Mouse (Mus musculus) lung, postnatal 25 days (tissue): Measurements from ENCODE around the gene Zfp536.
"Not testable (repeated sequence)": the region's sequence is repeated elsewhere in the genome, so short reads cannot be mapped to it uniquely, and the experiment has no call there.

Source experiments
- DNase-seq: peaks from one replicate; pipeline ENCODE4 v3.0.0; 2022; ENCODE audit warnings: low spot score

Gene Zfp536

DNA sequence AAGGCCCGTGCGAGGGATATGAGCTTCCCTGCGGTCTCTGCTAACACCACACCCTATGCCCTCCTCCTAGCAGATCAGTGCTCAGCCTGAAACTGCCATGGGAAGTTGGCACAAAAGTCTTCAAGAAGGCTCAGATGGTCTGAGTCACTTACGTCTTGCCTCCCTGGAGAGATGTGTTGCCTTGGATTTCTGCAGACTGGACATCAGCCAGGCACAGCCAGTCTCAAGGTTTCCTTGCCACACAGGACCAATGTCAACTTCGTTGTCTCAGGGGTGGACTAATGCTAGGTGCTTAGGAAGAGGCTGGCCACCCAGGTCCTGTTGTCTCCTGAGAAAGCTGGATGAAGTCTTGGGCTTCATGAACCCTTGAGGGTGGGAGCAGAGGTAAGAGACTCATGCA lies 14.6 kb downstream of the Zfp536 start:
- DNase-seq, result no peak

DNA sequence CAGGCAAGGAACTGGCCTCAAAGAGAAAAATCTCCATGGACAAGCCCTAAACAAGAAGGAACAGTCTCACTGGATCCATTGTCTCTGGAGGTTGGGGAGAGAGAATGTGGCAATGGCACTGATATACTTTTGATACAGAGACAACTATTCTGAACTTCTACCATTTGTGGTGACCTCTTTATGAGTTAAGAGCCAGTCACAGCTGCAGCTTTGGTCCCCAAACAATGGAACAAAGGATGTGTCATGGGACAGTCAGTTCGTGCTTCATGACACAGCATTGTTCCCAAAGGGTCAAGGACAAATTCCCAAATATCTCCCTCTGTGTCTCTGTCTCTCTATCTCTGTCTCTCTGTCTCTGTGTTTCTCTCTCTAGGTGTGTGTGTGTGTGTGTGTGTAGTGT lies 20.4 kb downstream of the Zfp536 start:
- no peak for DNase-seq

DNA sequence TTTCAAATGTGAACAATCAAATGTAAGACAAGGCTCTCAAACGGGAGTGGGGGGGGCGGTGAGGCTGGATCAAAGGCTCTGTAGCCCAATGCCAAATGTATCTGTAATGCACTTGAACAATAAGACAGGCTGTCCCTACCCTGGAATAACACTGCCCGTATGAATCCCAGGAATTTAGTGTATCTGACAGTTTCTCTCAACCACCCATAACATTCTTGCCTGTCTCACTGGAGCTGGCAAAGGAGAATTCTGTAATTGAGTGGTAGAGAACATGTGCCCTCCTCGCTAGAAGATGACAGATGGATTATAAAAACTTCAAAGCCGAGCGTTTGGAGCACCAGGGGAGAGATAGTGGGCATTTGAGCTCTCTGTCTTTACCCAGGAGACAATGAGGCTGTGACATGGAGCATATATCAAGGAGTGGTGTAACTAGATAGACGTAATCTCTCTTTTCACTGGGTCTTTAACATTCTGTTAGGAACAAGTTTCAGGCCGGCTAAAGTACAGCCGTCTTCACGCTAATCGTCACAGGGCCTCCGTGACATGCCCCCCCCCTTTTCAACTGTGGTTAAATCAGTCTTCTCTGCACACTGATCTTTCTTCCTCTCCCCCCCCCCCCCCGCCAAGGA lies 27.2 kb downstream of the Zfp536 start:
- no peak for DNase-seq

DNA sequence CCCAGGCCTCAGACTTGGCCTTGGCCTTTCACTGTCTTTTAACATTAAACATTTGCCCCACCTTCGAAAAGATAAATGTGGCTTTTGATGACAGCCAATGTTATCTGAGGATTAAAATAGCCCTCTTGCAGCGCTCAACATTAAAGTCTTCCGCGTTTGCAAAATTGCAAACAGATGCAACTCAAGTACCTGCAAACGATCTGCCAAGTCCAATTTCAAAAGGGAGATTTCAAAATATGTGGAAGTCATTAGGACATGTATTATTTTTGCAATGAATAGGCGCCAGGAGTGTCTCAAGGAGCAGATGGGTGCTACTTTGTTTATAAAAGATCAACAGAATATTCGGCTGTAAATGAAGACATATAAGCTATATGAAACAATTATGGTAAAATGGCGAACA lies 30.1 kb downstream of the Zfp536 start:
- DNase-seq, result no peak

DNA sequence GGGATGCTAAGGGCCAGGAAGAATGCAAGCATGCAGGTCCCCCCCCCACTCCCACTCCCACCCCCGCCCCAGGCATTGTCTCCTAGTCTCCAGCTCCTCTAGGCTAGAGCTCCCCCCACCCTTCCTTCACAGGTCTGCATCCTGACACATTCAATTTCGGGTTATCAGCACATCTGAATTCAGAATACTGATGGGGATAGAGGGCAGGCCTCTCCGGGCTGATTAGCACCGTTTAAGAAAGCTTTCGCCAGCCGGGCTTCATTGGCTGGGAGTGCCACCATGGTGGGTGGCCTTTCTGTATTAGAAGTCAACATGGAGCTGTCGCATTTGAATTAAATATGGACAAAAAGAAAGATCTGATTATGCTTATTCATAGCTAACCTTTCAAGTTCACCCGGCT lies 36.2 kb downstream of the Zfp536 start:
- DNase-seq, result no peak

DNA sequence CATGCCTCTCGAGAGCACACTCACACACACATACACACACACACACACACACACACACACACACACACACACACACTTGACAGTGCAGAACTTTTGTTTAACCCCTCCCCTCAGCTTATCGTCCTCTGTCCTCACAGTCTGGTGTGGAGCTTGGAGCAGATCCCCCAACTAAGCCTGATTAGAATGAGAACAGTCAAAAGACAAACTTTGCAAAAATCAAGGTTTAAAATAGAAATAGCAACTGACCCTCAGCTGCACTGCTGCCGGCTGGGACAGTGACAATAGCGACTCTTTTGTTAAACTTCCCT lies 37.1 kb downstream of the Zfp536 start:
- no peak for DNase-seq

DNA sequence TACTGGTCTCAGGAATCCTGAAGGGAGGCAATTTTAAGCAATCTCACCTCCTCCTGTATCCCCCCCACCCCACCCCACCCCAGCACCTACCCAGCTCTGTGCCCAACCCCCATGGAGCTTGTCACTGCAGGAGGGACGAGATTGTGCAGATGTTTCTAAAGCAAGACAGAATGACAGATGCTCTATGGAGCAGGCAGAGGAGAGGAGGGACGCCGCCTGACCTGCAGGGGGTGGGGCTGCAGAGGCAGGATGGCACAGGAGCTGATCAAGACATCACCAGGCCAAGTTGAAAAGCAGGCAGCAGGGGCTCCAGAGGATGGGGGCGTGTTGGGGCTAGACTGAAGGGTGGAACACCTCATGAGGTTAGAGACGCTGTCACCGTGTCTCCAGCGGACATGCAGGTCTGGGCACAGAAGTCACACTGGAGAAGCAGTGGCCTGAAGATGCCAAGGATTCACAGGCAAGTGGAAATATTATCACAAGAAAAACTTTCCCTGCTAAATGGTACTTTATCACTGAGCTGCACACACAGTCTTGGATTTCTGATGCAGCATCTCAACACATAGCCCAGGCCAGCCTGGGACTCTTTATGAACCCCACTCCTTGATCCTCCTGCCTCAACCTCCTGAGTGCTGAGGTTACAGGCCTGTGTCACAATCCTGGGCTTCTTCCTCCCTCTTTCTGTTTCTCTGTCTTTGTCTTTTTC lies 37.6 kb downstream of the Zfp536 start:
- DNase-seq, result no peak

DNA sequence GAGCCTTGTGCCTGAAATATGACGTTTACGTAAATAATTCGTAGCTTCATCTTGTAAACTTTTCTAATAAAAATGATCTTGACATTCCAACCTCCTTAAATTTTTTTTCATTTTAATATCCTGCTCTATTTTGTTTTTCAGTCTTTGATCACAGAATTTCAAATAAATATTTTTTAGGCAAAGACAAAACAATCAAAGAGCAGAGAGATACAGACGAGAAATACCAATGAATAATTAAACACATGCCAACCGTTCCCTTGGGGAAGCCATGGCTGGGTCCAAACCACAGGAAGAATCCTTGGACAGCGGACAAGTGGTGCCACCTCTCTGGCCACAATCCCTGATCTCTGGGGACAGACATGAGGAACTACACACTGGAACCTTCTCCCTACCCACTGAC lies 38.3 kb downstream of the Zfp536 start:
- no peak for DNase-seq

DNA sequence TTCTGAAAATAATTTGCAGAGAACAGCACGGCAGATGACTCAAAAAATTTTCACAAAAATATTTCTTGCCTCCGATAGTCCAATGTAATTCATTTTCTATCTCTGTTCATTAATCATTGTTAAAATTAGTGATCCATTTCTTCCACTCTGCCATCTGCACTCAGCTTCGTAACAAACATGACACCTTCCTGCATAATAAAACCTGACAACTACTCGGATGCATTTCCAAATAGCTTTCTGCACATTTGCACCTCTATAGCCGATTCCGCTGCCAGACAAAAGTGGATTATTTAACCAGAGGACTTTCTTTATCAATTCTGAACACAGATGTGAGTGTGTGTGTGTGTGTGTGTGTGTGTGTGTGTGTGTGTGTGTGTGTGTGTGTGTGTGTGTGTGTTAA lies 38.9 kb downstream of the Zfp536 start:
- no peak for DNase-seq

DNA sequence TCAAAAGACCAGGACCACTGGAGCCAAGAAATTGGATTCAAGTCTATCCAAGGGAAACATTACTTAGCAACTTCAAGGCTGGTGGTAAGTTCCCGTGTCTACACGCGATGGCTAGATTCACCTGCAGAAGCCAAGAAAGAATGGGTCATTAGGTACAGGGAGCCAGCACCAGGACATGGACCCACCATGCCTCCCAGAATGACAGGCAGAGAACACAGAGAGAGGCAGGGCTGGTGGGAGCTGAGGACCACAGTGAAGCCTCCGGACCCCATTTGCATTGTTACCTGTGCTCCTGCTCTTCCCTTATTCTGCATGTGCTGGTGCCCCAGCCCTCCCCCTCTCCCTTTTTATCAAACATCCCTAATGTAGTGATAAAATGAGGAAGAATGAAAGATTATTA lies 39.4 kb downstream of the Zfp536 start:
- no peak for DNase-seq

DNA sequence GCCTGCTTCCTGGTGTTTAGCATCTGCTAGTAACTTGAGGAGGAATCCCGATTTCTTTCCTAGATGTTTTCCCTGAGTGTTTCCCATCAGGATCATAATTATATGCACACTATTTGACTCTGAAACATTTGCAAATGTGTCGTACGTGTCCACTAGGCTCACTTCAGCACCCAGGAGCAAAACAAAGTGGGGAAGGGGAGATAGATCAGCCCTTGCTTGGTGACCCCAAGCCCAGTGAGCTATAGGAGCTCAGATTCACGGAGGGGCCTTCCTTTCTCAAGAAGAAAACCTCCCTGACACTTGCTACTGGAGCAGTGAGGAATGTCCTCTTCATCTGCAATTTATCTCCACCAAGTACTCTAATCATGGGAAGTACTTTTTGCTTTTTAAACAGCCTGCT lies 40.7 kb downstream of the Zfp536 start:
- no peak for DNase-seq

DNA sequence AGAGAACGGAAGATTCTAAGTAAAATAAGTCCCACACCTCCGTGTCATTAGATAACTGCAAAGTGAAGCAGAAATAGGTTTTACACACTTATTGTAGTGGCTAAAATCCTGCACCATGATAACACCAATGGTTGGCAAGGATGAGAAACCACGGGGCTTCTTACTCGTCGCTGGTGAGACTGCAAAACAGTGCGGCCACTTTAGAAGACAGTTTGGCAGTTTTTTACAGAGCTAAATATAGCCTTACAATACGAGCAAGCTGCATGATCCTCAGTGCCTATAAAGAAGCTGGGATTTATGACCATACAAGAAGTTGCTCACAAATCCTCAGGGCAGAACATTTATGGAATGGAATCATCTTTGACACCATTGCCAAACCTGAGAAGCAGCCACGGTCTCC lies 45.7 kb downstream of the Zfp536 start:
- DNase-seq, result no peak

DNA sequence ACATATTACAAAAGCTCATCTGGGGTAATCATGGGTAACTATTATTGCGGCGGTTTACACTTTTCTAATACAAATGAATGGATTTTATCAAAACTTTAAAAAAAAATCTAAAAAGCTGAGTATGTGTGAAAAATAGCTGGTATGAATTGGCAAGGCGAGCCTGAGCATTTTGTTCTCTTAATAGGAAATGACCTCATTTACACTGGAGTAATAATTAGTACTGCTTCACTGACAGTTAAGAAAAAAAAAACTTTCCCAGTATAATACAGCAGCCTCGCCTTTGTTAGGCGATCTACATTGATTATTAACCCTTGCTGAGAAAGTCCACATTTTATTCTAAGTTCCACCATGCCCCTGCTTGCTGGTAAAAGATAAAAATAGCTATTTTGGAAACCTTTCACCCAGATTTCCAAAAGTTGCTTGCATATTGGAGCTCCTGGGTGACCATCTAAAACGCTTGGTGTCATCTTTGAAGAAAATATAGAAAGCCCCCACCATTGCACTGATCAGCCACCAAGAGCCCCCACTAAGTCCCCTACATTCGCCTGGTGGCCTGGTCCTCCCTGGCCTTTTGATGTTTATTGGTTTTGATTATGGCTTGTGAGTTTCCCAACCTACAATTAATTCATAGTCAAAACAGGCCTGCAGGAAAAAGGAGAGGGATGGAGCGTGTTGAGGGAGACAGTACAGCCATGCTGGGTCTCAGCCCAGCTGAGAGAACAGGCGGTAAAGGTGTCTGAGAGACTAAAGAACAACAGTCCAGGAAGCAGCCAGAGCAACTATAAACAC lies 49.2 kb downstream of the Zfp536 start:
- DNase-seq, result no peak

DNA sequence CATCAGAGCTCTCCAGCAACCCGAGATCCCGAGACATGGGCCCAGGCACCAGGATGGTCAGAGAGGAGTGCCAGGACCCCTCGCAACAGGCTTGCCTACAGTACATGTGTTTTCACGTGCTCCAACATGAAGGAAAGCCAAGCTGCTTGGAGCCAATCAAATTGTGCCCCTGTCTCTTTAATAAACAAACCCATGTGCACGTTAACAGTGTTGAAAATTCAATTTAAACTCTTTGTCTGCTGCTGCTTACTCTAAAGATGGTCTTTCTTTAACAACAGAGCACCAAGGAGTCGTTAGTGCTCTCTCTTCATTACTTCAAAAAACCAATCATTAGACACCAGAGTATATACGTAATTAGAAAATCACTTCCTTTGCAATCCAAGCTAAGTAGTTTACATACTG lies 50.2 kb downstream of the Zfp536 start:
- DNase-seq, result no peak

DNA sequence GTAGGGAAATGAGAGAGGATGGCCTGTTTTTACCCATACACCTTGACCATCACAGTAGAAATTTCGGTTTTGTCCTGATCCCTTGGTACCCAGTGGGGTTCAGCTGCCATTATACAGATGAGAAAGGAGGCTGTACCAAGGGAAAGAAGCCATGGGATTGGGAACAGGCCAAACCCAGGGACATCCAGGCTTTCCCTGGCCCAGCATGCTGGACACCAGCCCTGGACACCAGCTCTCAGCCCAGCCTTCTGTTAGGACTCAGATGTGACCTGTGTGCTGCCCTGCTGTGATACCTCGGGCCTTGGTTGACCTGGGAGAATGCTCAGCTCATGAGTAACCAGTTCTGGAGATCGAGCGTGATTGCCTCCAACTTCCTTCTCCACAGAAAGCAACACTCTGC lies 51.8 kb downstream of the Zfp536 start:
- DNase-seq, result no peak

DNA sequence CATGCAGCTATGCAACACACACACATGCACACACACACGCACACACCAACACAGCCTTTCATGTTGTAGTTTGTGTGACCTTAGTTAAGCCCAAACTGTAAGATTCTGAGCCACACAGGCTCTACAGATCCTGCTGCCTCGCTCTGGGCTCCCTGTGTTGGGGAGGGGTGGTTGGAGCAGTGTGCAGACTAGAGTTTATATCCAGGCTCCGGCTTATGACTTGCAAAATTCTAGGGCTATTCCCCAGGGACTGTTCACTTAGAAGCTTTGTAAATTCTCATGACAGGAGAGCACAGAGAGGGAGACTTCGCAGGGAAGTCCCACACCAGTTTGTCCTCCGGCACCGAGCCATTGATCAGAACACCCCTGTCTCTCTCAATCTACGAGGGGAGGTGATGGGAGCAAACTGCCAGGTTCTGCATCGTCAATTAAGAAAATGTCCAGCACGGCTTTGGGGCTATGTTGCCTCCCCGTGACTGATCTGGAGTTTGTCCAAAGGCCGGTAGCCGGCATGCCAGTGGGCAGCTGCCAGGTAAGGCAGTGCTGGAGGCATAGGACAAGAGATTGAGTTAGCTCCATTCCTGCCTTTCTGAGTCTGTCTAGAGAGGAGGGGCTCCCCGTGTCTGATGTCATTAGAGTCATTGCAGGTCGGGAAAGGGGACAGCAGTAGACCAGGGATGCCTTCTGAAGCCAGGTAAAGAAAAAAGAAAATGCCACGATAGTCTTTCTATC lies 54.6 kb downstream of the Zfp536 start:
- peak; percentile 0 for DNase-seq

DNA sequence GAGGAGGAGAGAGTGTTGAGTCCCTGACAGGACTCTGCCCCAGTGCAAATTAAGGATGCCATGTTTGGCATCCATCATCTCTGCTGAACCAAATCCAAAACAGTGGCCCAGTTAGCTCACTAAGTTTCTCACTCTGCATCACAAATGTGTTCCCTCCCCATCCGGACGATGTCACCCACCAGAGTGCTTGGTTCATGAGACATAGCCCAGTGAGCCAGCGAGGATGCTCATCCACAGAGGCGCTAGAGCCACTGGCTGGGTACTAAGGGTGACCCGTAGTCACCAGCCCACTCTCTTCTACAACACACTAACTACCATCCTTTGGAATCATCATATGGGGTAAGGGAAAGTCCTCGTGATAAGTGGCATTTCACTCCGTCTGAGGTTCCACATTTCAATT lies 56.4 kb downstream of the Zfp536 start:
- no peak for DNase-seq

DNA sequence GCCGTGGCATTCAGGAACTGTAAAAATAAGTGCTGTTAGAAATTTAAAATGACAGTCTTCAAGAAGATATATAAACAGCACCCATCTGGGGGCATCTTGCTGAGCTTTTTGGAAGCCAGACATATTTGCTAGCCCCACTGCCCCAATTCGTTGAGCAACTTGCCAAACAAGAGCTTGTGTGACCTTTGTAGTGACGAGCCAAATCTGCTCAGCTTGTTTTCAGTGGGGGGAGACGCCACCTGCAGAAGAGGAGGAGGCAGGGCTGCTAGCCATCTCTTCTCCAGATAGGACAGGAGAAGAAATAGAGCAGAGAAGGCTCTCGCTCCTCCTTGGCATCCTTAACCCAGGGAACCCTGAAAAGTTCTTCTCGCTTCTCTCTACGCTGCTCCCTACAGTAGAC lies 56.8 kb downstream of the Zfp536 start:
- no peak for DNase-seq

DNA sequence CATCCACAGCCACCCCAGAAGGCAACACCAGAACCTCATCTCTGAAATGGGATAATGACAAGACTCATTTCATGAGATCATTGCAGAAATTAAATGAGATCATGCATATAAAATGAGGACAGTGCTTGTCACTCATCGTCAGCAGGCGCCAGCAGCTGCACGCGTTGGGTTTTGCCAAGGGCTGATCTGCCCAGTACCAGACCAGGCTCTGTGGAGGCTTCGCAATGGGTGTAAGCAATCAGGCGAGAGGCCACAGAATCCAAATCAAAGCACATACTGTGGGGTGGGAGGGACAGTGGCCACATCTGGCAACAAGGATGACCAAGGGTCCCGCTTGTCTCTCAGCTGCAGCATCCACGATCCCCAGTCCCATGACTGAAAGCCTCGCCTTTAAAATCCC lies 69.0 kb downstream of the Zfp536 start:
- DNase-seq, result no peak

DNA sequence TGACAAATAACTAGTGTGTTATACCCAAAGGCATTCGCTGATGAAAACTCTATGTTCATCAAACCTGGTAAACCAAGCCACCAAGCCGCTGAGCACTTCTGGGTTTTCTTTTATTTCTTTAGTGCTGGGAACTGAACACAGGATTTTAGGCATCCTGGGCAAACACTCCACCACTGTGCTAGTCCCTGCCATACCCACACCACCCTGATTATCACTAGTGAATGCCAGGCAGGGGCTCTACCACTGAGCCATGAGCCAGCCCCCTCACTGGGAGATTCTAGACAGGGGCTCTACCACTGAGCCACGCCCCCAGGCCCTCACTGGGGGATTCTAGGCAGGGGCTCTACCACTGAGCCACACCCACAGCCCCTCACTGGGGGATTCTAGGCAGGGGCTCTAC lies 76.1 kb downstream of the Zfp536 start:
- not testable (repeated sequence) for DNase-seq

DNA sequence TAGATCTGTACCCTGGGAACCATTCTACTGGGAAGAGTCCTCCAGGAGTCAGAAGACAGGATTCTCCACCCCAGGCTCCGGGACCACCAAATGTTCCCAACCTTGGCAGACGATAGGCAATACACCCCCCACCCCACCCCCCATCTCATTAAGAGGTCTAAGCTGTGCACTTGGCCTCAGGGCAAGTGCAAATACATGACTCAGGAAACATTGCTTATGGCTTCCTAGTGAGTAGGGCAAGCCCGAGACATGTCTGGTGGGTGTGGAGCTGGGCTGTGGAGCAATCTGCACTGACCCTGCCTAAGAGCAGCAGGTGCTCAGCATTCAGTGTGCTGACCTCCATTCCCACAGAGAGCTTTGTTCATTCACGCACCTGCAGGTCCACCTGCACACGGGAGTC lies 78.4 kb downstream of the Zfp536 start:
- DNase-seq, result no peak

DNA sequence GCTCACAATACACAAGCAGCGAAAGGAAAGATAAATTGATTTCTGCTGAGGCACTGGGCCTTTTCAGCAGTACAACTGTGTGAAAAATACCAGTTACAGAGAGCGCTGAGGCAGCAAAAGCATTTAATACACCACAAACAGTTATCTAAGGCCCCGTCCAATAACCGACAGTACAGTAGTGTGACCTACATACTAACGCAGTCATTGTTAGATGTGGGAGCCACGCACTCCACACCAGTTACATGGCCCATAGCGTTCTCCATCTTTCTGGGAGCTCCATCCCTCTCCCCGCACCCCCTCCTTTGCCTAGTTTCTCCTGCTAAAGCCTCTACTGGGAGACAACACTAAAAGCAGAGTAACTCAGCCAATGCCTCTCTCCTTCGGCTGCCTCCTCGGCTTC lies 82.8 kb downstream of the Zfp536 start:
- DNase-seq, result no peak
